Mouse (Mus musculus): ENCODE measurements at regions not wholly inside any gene's neighbourhood (a gene's known extent, or its start where the extent isn't known, plus 50 kb on each side); places are given as distances from the start of the nearest gene placed in this dataset.

DNA sequence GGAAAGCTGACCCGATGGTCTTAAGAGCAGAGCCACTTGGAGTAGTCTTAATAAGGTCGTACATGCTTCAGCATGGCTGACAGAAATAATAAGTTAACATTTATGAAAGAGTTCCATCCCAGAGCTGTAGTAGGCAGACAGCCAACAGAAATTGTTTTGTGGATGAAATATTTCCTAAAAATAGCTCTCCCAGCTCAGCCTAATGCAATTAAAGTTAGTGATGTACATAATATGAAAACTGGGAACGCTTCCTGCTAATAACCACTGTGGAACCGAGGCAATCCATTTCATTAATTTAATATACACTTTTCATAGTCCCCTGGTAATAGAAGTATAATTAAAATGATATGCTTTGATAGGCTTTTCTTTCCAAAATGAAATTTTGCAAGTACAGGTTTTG lies 219.0 kb downstream of the Cmpk2 start:
- TF ChIP-seq EP300 (optimal IDR thresholded peaks at IDR 0.05) = no peak
- TF ChIP-seq CTCF (IDR thresholded peaks at IDR 0.05; ENCODE audit: low read depth) = no peak
